ENCODE assay signal across 7 mouse cellular contexts in genomic region chr7:16296766-16297390, GRCm38 (mm10). TPM values are rescaled to one million over a fixed set of nuclear protein-coding genes. Genes with fewer than 3 reads are reported as not detected.
DNase-seq lines count a peak whose midpoint lies in the region; ATAC-seq lines count a peak whose summit lies in the region.

No protein-coding gene starts in this region.

- H3K27ac ChIP-seq in intestine, embryonic 14.5 days (ENCODE audit: low read depth) = peak overlapping the region; percentile 75
- H3K27ac ChIP-seq in midbrain, embryonic 11.5 days (ENCODE audit: low read depth, low read length) = no peak overlapping the region

- ATAC-seq in intestine, embryonic 14.5 days (replicated peaks; ENCODE audit: low FRiP score, low TSS enrichment, low read depth) = peak; percentile 30
- ATAC-seq in midbrain, embryonic 11.5 days (ENCODE audit: low FRiP score) = no peak

- peak overlapping the region; percentile 57 for H3K4me2 ChIP-seq in intestine, embryonic 14.5 days (ENCODE audit: low read length)
- H3K4me2 ChIP-seq in midbrain, embryonic 11.5 days = peak overlapping the region; percentile 49

- intact Hi-C loops in gastrocnemius, postnatal 14 days (cut with DNase I; ENCODE audit: low total_unique reads) = no loop called here
- intact Hi-C loops in left cerebral cortex, postnatal 4 days (cut with DNase I) = loop anchor here (5.0 kb wide), 1 partner anchor 75 kb away; no protein-coding TSS in a partner anchor

- H3K4me1 ChIP-seq in intestine, embryonic 14.5 days (replicated peaks; ENCODE audit: control insufficient read depth, insufficient read depth, low read length) = peaks cover 26% of the 10 kb centered on the region
- H3K4me1 ChIP-seq in midbrain, embryonic 11.5 days (ENCODE audit: control insufficient read depth, insufficient read depth, low read length) = peaks cover 23% of the 10 kb centered on the region

- peak overlapping the region; percentile 41 for H3K9ac ChIP-seq in intestine, embryonic 14.5 days (ENCODE audit: low read length)
- peak overlapping the region; percentile 26; the same call in 1 of the 2 replicates for H3K9ac ChIP-seq in midbrain, embryonic 11.5 days (ENCODE audit: low read length)

- no peaks in the 10 kb centered on the region for H3K36me3 ChIP-seq in intestine, embryonic 14.5 days (ENCODE audit: control insufficient read depth, insufficient read depth, low read length)
- no peaks in the 10 kb centered on the region for H3K36me3 ChIP-seq in midbrain, embryonic 11.5 days (ENCODE audit: control insufficient read depth, insufficient read depth, low read length)

- H3K9me3 ChIP-seq in intestine, embryonic 14.5 days (ENCODE audit: control insufficient read depth, low read length) = no peaks in the 10 kb centered on the region
- no peaks in the 10 kb centered on the region for H3K9me3 ChIP-seq in midbrain, embryonic 11.5 days (ENCODE audit: control insufficient read depth, low read length)

- H3K27me3 ChIP-seq in intestine, embryonic 14.5 days (replicated peaks; ENCODE audit: control insufficient read depth, insufficient read depth, low read length) = no peaks in the 10 kb centered on the region
- H3K27me3 ChIP-seq in midbrain, embryonic 11.5 days (ENCODE audit: control insufficient read depth, insufficient read depth, low read length) = no peaks in the 10 kb centered on the region; the same call in 1 of the 2 replicates

- WGBS in intestine, embryonic 14.5 days = 1% methylated on average over 22 of the region's 22 CpGs
- WGBS in midbrain, embryonic 11.5 days = 2% methylated on average over 22 of the region's 22 CpGs

- peak; percentile 91 to 97 for DNase-seq in adrenal gland, adult (ENCODE audit: inconsistent age in 2 of 2, low spot score in 1 of 2)
- peak; percentile 83 for DNase-seq in embryo, embryonic 10 days (ENCODE audit: low spot score)
- peak; percentile 92 for DNase-seq in gastrocnemius, postnatal 14 days
- peak; percentile 93 for DNase-seq in intestine, embryonic 14.5 days (ENCODE audit: low spot score)
- DNase-seq in left cerebral cortex, postnatal 4 days = peak; percentile 93
- peak; percentile 96 for DNase-seq in midbrain, embryonic 11.5 days (ENCODE audit: low spot score, missing footprints)
- peak; percentile 80 for DNase-seq in right cerebral cortex, postnatal 4 days

- H3K4me3 ChIP-seq in intestine, embryonic 14.5 days (ENCODE audit: low read depth, low read length) = peak overlapping the region; percentile 32
- H3K4me3 ChIP-seq in midbrain, embryonic 11.5 days (ENCODE audit: low read depth, low read length) = peak overlapping the region; percentile 22

RNA-seq across cellular contexts. Expression of gene Ccdc9, which starts 10.3 kb away (rescaled TPM):
- 10 to 100 TPM; 30.1 to 32.8 TPM for total RNA-seq in gastrocnemius, postnatal 14 days (2021)
- 14.4 and 19.0 TPM in 2 replicates for polyA plus RNA-seq in intestine, embryonic 14.5 days (2014; fragmentation: Nextera tagmentation; extraction: Ambion mirVana)
- total RNA-seq in left cerebral cortex, postnatal 4 days (2021) = 10 to 100 TPM; 86.2 to 91.5 TPM
- 17.9 and 20.2 TPM in 2 replicates for polyA plus RNA-seq in midbrain, embryonic 11.5 days (2014; fragmentation: Nextera tagmentation; extraction: Ambion mirVana)

RNA-seq across cellular contexts. Expression of gene Bbc3, which starts 11.3 kb away (rescaled TPM):
- total RNA-seq in gastrocnemius, postnatal 14 days (2021) = 1 to 10 TPM; 3.6 to 5.1 TPM
- polyA plus RNA-seq in intestine, embryonic 14.5 days (2014; fragmentation: Nextera tagmentation; extraction: Ambion mirVana) = 4.1 and 4.9 TPM in 2 replicates
- 10 to 100 TPM; 45.7 to 51.8 TPM for total RNA-seq in left cerebral cortex, postnatal 4 days (2021)
- 6.3 and 8.3 TPM in 2 replicates for polyA plus RNA-seq in midbrain, embryonic 11.5 days (2014; fragmentation: Nextera tagmentation; extraction: Ambion mirVana)

RNA-seq across cellular contexts. Expression of gene Inafm1, which starts 23.5 kb away (rescaled TPM):
- 10 to 100 TPM; 11.1 to 12.4 TPM for total RNA-seq in gastrocnemius, postnatal 14 days (2021)
- polyA plus RNA-seq in intestine, embryonic 14.5 days (2014; fragmentation: Nextera tagmentation; extraction: Ambion mirVana) = 16.0 and 18.1 TPM in 2 replicates
- total RNA-seq in left cerebral cortex, postnatal 4 days (2021) = 10 to 100 TPM; 42.8 to 46.5 TPM
- polyA plus RNA-seq in midbrain, embryonic 11.5 days (2014; fragmentation: Nextera tagmentation; extraction: Ambion mirVana) = 9.8 and 10.3 TPM in 2 replicates

RNA-seq across cellular contexts. Expression of gene C5ar1, which starts 37.5 kb away (rescaled TPM):
- total RNA-seq in gastrocnemius, postnatal 14 days (2021) = 1 to 10 TPM; 2.6 to 3.1 TPM
- polyA plus RNA-seq in intestine, embryonic 14.5 days (2014; fragmentation: Nextera tagmentation; extraction: Ambion mirVana) = 1.8 and 2.3 TPM in 2 replicates
- total RNA-seq in left cerebral cortex, postnatal 4 days (2021) = 1 to 10 TPM in 1 of 2 experiments, under 1 TPM in 1; 0.97 to 1.8 TPM
- 1.3 TPM in 2 replicates for polyA plus RNA-seq in midbrain, embryonic 11.5 days (2014; fragmentation: Nextera tagmentation; extraction: Ambion mirVana)

RNA-seq across cellular contexts. Expression of gene C5ar2, which starts 52.9 kb away (rescaled TPM):
- total RNA-seq in gastrocnemius, postnatal 14 days (2021) = under 1 TPM; 0.20 to 0.27 TPM
- 0.09 TPM in 1 of 2 replicates, not detected in the other for polyA plus RNA-seq in intestine, embryonic 14.5 days (2014; fragmentation: Nextera tagmentation; extraction: Ambion mirVana)
- under 1 TPM; 0.14 to 0.30 TPM for total RNA-seq in left cerebral cortex, postnatal 4 days (2021)
- 0.12 TPM in 1 of 2 replicates, not detected in the other for polyA plus RNA-seq in midbrain, embryonic 11.5 days (2014; fragmentation: Nextera tagmentation; extraction: Ambion mirVana)

Comparison
In these comparisons a context has a peak if more than half of its experiments do, and no peak if none do; other contexts are left out.
1. RNA of gene Bbc3, which starts 11.3 kb away (total RNA-seq): 45.7 to 51.8 TPM in left cerebral cortex, postnatal 4 days; 3.6 to 5.1 TPM in gastrocnemius, postnatal 14 days; every median in the first group is over 4 times any median in the second.
2. Peak in every context shown above with its lines, with median percentiles within 50 percentile points of each other: DNase-seq.